Mouse (Mus musculus) liver, embryonic 16.5 days (tissue): Measurements from ENCODE around the gene Rab3il1. TPM values are rescaled to one million over a fixed set of nuclear protein-coding genes. Genes with fewer than 3 reads are reported as not detected.
A peak's percentile ranks its signal among the peaks of the same experiment; 100 is the strongest.

Experiments used
- ATAC-seq: fragments of 200-750 bp; cut with Nextera tagmentation; 2 replicates; pipeline ENCODE4 v1.8.0; 2017; ENCODE audit warnings: low read depth, mild to moderate bottlenecking, moderate number of reproducible peaks, moderate library complexity
- H3K27ac ChIP-seq: fragments of 300-500 bp; sonication (generic); 2 replicates; pipeline ENCODE4 v1.5.1; 2014; ENCODE audit warnings: mild to moderate bottlenecking, low read length
- H3K27me3 ChIP-seq: fragments of 300-500 bp; sonication (generic); 2 replicates; pipeline ENCODE4 v1.6.1; 2014; ENCODE audit warnings: low read depth, low read length, mixed read lengths; ENCODE audit not compliant: control insufficient read depth, insufficient read depth
- H3K36me3 ChIP-seq: fragments of 300-500 bp; sonication (generic); 2 replicates; pipeline ENCODE4 v1.6.1; 2014; ENCODE audit warnings: mild to moderate bottlenecking; ENCODE audit not compliant: control insufficient read depth, insufficient read depth
- H3K4me1 ChIP-seq: fragments of 300-500 bp; sonication (generic); 2 replicates; pipeline ENCODE4 v1.6.1; 2014; ENCODE audit warnings: low read depth, low read length, mixed read lengths; ENCODE audit not compliant: control insufficient read depth
- H3K4me2 ChIP-seq: fragments of 300-500 bp; sonication (generic); 2 replicates; pipeline ENCODE4 v1.6.1; 2014; ENCODE audit warnings: low read depth, low read length, mixed read lengths
- H3K4me3 ChIP-seq: fragments of 300-500 bp; sonication (generic); 2 replicates; pipeline ENCODE4 v1.5.1; 2014; ENCODE audit warnings: low read depth, mild to moderate bottlenecking, low read length
- H3K9ac ChIP-seq: fragments of 300-500 bp; sonication (generic); 2 replicates; pipeline ENCODE4 v1.6.1; 2014; ENCODE audit warnings: low read depth, low read length
- H3K9me3 ChIP-seq: fragments of 300-500 bp; sonication (generic); replicated peaks from 2 replicates; pipeline ENCODE4 v1.6.1; 2016; ENCODE audit warnings: low read length; ENCODE audit not compliant: control insufficient read depth
- WGBS: fragments of 180-500 bp; shearing (Covaris S2); extraction: QIAGEN DNeasy Blood & Tissue Kit; methylation state at CpG from one replicate; pipeline ENCODE4 v1.1.7; 2014; ENCODE audit not compliant: insufficient replicate concordance; 5-methylcytosine and 5-hydroxymethylcytosine counted together
- polyA plus RNA-seq: library from polyadenylated mRNA; unstranded; fragments of >200 nt; fragmentation: Nextera tagmentation; extraction: Ambion mirVana; gene quantifications from 2 replicates; pipeline ENCODE4 v1.2.1, GENCODE M21; 2015

The Rab3il1 gene
- polyA plus RNA-seq, 1 experiment from 2014 or later, result 248 TPM

GRCm38 (mm10) chr19:10041388-10042148 lies 40.1 kb downstream of the Rab3il1 start, which contains the start of gene Fads3:
TSS of gene Fads3 (plus strand) at chr19:10041569.
- Histone ChIP-seq H3K27me3 (peaks cover 2% of the 10 kb centered on the region; the same call in 1 of the 2 replicates), H3K27ac (peak within 1 kb of the TSS; percentile 42), H3K36me3 (peaks cover 1% of the 10 kb centered on the region; the same call in 1 of the 2 replicates), H3K9me3 (no peaks in the 10 kb centered on the region), H3K9ac (peak within 1 kb of the TSS; percentile 55), H3K4me3 (peak within 1 kb of the TSS; percentile 65), H3K4me1 (peaks cover 55% of the 10 kb centered on the region), H3K4me2 (peak within 1 kb of the TSS; percentile 87)
- ATAC-seq, result peak; percentile 85
- under 1% methylated on average over 63 of the region's 69 CpGs for WGBS

GRCm38 (mm10) chr19:10042232-10042631 lies 40.8 kb downstream of the Rab3il1 start:
- no peak for ATAC-seq
- Histone ChIP-seq H3K36me3 (no peaks in the 10 kb centered on the region), H3K4me1 (peaks cover 61% of the 10 kb centered on the region), H3K4me3 (peak overlapping the region; percentile 65), H3K9me3 (no peaks in the 10 kb centered on the region), H3K4me2 (peak overlapping the region; percentile 87), H3K27me3 (peaks cover 2% of the 10 kb centered on the region; the same call in 1 of the 2 replicates), H3K9ac (peak overlapping the region; percentile 55), H3K27ac (0 out of 2 replicates have a peak overlapping the region, but pooled peaks have one; percentile 42)
- WGBS, result 44% methylated on average over 6 of the region's 6 CpGs

- H3K9ac ChIP-seq, result no peak overlapping the region
- H3K9me3 ChIP-seq, result no peaks in the 10 kb centered on the region
- no peak for ATAC-seq
- 0 out of 2 replicates have a peak overlapping the region, but pooled peaks have one; percentile 65 for H3K4me3 ChIP-seq
- H3K36me3 ChIP-seq, result no peaks in the 10 kb centered on the region
- peak overlapping the region; percentile 87 for H3K4me2 ChIP-seq
- no peak overlapping the region for H3K27ac ChIP-seq
- WGBS, result 77% methylated on average over 4 of the region's 4 CpGs
- H3K27me3 ChIP-seq, result peaks cover 2% of the 10 kb centered on the region; the same call in 1 of the 2 replicates
- H3K4me1 ChIP-seq, result peaks cover 61% of the 10 kb centered on the region
These were observed 41.3 kb downstream of the Rab3il1 start for GRCm38 (mm10) chr19:10042816-10043215.

- Histone ChIP-seq H3K9ac (no peak overlapping the region), H3K9me3 (no peaks in the 10 kb centered on the region), H3K4me2 (no peak overlapping the region), H3K4me3 (no peak overlapping the region), H3K27ac (no peak overlapping the region; the same call in 1 of the 2 replicates), H3K36me3 (no peaks in the 10 kb centered on the region), H3K4me1 (peaks cover 58% of the 10 kb centered on the region), H3K27me3 (peaks cover 2% of the 10 kb centered on the region; the same call in 1 of the 2 replicates)
- no peak for ATAC-seq
These were observed 42.2 kb downstream of the Rab3il1 start for GRCm38 (mm10) chr19:10043643-10044042.

- Histone ChIP-seq H3K9ac (no peak overlapping the region), H3K4me2 (no peak overlapping the region), H3K36me3 (no peaks in the 10 kb centered on the region), H3K9me3 (no peaks in the 10 kb centered on the region), H3K4me3 (no peak overlapping the region), H3K4me1 (peaks cover 55% of the 10 kb centered on the region), H3K27ac (no peak overlapping the region), H3K27me3 (peaks cover 2% of the 10 kb centered on the region; the same call in 1 of the 2 replicates)
- WGBS, result 28% methylated on average over 2 of the region's 2 CpGs
- no peak for ATAC-seq
These were observed 44.2 kb downstream of the Rab3il1 start for GRCm38 (mm10) chr19:10045707-10046106.

GRCm38 (mm10) chr19:10046346-10046745 lies 44.9 kb downstream of the Rab3il1 start:
- WGBS, result 60% methylated on average over 4 of the region's 4 CpGs
- Histone ChIP-seq H3K9ac (no peak overlapping the region), H3K4me1 (peaks cover 49% of the 10 kb centered on the region)

GRCm38 (mm10) chr19:10046983-10047382 lies 45.5 kb downstream of the Rab3il1 start:
- Histone ChIP-seq H3K9me3 (no peaks in the 10 kb centered on the region), H3K9ac (no peak overlapping the region), H3K36me3 (no peaks in the 10 kb centered on the region), H3K27me3 (no peaks in the 10 kb centered on the region; the same call in 1 of the 2 replicates), H3K4me1 (peaks cover 43% of the 10 kb centered on the region), H3K4me2 (no peak overlapping the region), H3K4me3 (no peak overlapping the region), H3K27ac (no peak overlapping the region)
- 16% methylated on average over 3 of the region's 3 CpGs for WGBS
- no peak for ATAC-seq

More at GRCm38 (mm10) chr19:10046346-10046745, 44.9 kb downstream of the Rab3il1 start:
- Histone ChIP-seq H3K9me3 (no peaks in the 10 kb centered on the region), H3K27me3 (peaks cover 2% of the 10 kb centered on the region; the same call in 1 of the 2 replicates), H3K4me2 (no peak overlapping the region), H3K4me3 (no peak overlapping the region), H3K36me3 (no peaks in the 10 kb centered on the region), H3K27ac (no peak overlapping the region)
- no peak for ATAC-seq

GRCm38 (mm10) chr19:10049533-10049932 lies 48.1 kb downstream of the Rab3il1 start:
- Histone ChIP-seq H3K9ac (no peak overlapping the region), H3K36me3 (no peaks in the 10 kb centered on the region), H3K4me3 (no peak overlapping the region), H3K27ac (no peak overlapping the region), H3K9me3 (no peaks in the 10 kb centered on the region), H3K27me3 (no peaks in the 10 kb centered on the region), H3K4me2 (no peak overlapping the region), H3K4me1 (peaks cover 26% of the 10 kb centered on the region)
- no peak for ATAC-seq

- Histone ChIP-seq H3K9me3 (no peaks in the 10 kb centered on the region), H3K27me3 (no peaks in the 10 kb centered on the region), H3K9ac (no peak overlapping the region), H3K4me3 (no peak overlapping the region), H3K4me2 (no peak overlapping the region), H3K27ac (no peak overlapping the region), H3K4me1 (peaks cover 17% of the 10 kb centered on the region), H3K36me3 (no peaks in the 10 kb centered on the region)
- ATAC-seq, result no peak
- WGBS, result 50% methylated on average over 2 of the region's 2 CpGs
These were observed 49.0 kb downstream of the Rab3il1 start for GRCm38 (mm10) chr19:10050438-10050837.
